ENCODE assay signal across 8 mouse cellular contexts in genomic region chr9:44708429-44708765, GRCm38 (mm10). TPM values are rescaled to one million over a fixed set of nuclear protein-coding genes. Genes with fewer than 3 reads are reported as not detected.
DNase-seq lines count a peak whose midpoint lies in the region; ATAC-seq and TF ChIP-seq lines count a peak whose summit lies in the region.

No protein-coding gene starts in this region.

- WGBS in hindbrain, embryonic 14.5 days: 3% methylated on average over 23 of the region's 24 CpGs
- 9% methylated on average over 23 of the region's 24 CpGs for WGBS in liver, adult 2 months
- 12% methylated on average over 21 of the region's 24 CpGs for WGBS in midbrain, embryonic 16.5 days
- 11% methylated on average over 24 of the region's 24 CpGs for WGBS in thymus, adult 2 months

- TF ChIP-seq POLR2A in liver, adult 2 months (IDR thresholded peaks at IDR 0.05; ENCODE audit: extremely low read depth, insufficient read depth, low read length): no peak
- no peak for TF ChIP-seq POLR2A in thymus, adult 2 months (IDR thresholded peaks at IDR 0.05; ENCODE audit: control insufficient read depth, extremely low read depth, insufficient read depth, low read length, poor library complexity)

- no peaks in the 10 kb centered on the region for H3K27me3 ChIP-seq in hindbrain, embryonic 14.5 days (ENCODE audit: control insufficient read depth, insufficient read depth, low read length)
- H3K27me3 ChIP-seq in liver, adult 2 months (ENCODE audit: control insufficient read depth, insufficient read depth, low read length): no peaks in the 10 kb centered on the region
- H3K27me3 ChIP-seq in midbrain, embryonic 16.5 days (ENCODE audit: control insufficient read depth, insufficient read depth, low read depth, low read length): no peaks in the 10 kb centered on the region
- H3K27me3 ChIP-seq in thymus, adult 2 months (ENCODE audit: control insufficient read depth, insufficient read depth, low read length): no peaks in the 10 kb centered on the region

- H3K9me3 ChIP-seq in ES-E14 (ENCODE audit: control insufficient read depth, insufficient read depth, low read depth, low read length): no peaks in the 10 kb centered on the region
- no peaks in the 10 kb centered on the region for H3K9me3 ChIP-seq in hindbrain, embryonic 14.5 days (ENCODE audit: control insufficient read depth, low read length)
- no peaks in the 10 kb centered on the region for H3K9me3 ChIP-seq in midbrain, embryonic 16.5 days (replicated peaks; ENCODE audit: control insufficient read depth, low read length, poor library complexity, severe bottlenecking)

- peak overlapping the region; percentile 63 to 65 for H3K4me3 ChIP-seq in ES-E14 (ENCODE audit: insufficient read depth in 1 of 2, low read depth in 1 of 2, low read length in 2 of 2, poor library complexity in 1 of 2, severe bottlenecking in 1 of 2)
- peak overlapping the region; percentile 15 for H3K4me3 ChIP-seq in hindbrain, embryonic 14.5 days (replicated peaks; ENCODE audit: low read length)
- H3K4me3 ChIP-seq in liver, adult 2 months (ENCODE audit: insufficient read depth, low read depth, low read length): peak overlapping the region; percentile 69
- H3K4me3 ChIP-seq in midbrain, embryonic 16.5 days (ENCODE audit: low read depth, low read length): no peak overlapping the region; the same call in 1 of the 2 replicates
- peak overlapping the region; percentile 50 for H3K4me3 ChIP-seq in thymus, adult 2 months (ENCODE audit: control insufficient read depth, insufficient read depth, low read length)

- in situ Hi-C loops in ES-E14 (cut with MboI; ENCODE audit: low sequenced_read_pairs in 2 of 2, unreplicated experiment in 2 of 2): no loop called here

- peak overlapping the region; percentile 55 for H3K9ac ChIP-seq in ES-E14 (ENCODE audit: insufficient read depth, low read depth, low read length, poor library complexity, severe bottlenecking)
- H3K9ac ChIP-seq in hindbrain, embryonic 14.5 days: peak overlapping the region; percentile 35
- peak overlapping the region; percentile 65 for H3K9ac ChIP-seq in liver, adult 2 months (ENCODE audit: low read depth, low read length)
- H3K9ac ChIP-seq in midbrain, embryonic 16.5 days (ENCODE audit: low read depth, low read length): no peak overlapping the region

- TF ChIP-seq CTCF in liver, adult 2 months (IDR thresholded peaks at IDR 0.05; ENCODE audit: low read depth, low read length): peak; percentile 46; the same call in 1 of the 2 replicates
- 0 out of 2 replicates have a peak, but pooled peaks have one; percentile 48 for TF ChIP-seq CTCF in thymus, adult 2 months (IDR thresholded peaks at IDR 0.05; ENCODE audit: borderline replicate concordance, control insufficient read depth, extremely low read depth, insufficient read depth, low read length, poor library complexity)

- H3K27ac ChIP-seq in ES-E14 (ENCODE audit: insufficient read depth, low read depth, low read length, poor library complexity, severe bottlenecking): no peak overlapping the region
- H3K27ac ChIP-seq in hindbrain, embryonic 14.5 days: no peak overlapping the region
- H3K27ac ChIP-seq in liver, adult 2 months (replicated peaks; ENCODE audit: insufficient read depth, low read depth, low read length): peak overlapping the region; percentile 47
- H3K27ac ChIP-seq in midbrain, embryonic 16.5 days (ENCODE audit: low read length): no peak overlapping the region
- no peak overlapping the region for H3K27ac ChIP-seq in thymus, adult 2 months (ENCODE audit: control insufficient read depth, insufficient read depth, low read length)

- H3K79me2 ChIP-seq in liver, adult 2 months (ENCODE audit: control insufficient read depth, insufficient read depth, low read length): no peaks in the 10 kb centered on the region

- no peaks in the 10 kb centered on the region; the same call in 1 of the 2 replicates for H3K36me3 ChIP-seq in ES-E14 (ENCODE audit: control insufficient read depth, insufficient read depth, low read length, poor library complexity, severe bottlenecking)
- H3K36me3 ChIP-seq in hindbrain, embryonic 14.5 days (replicated peaks; ENCODE audit: control insufficient read depth, insufficient read depth): peaks cover 80% of the 10 kb centered on the region
- H3K36me3 ChIP-seq in liver, adult 2 months (ENCODE audit: control insufficient read depth, insufficient read depth, low read length): no peaks in the 10 kb centered on the region
- peaks cover 22% of the 10 kb centered on the region for H3K36me3 ChIP-seq in midbrain, embryonic 16.5 days (ENCODE audit: control insufficient read depth, insufficient read depth, low read length)
- no peaks in the 10 kb centered on the region for H3K36me3 ChIP-seq in thymus, adult 2 months (ENCODE audit: control insufficient read depth, insufficient read depth, low read length)

- peak; percentile 32; the same call in 1 of the 2 replicates for ATAC-seq in hindbrain, embryonic 14.5 days (ENCODE audit: low FRiP score)
- peak; percentile 43 for ATAC-seq in midbrain, embryonic 16.5 days

- H3K4me1 ChIP-seq in ES-E14 (ENCODE audit: control insufficient read depth in 2 of 2, insufficient read depth in 2 of 2, low read length in 2 of 2, poor library complexity in 1 of 2): peaks cover 0 to 12% of the 10 kb centered on the region in 2 experiments; a peak in 1 of 4 replicates
- peaks cover 15% of the 10 kb centered on the region for H3K4me1 ChIP-seq in hindbrain, embryonic 14.5 days (replicated peaks; ENCODE audit: control insufficient read depth, insufficient read depth, low read length)
- H3K4me1 ChIP-seq in liver, adult 2 months (ENCODE audit: control insufficient read depth, insufficient read depth, low read length): peaks cover 7% of the 10 kb centered on the region; the same call in 1 of the 2 replicates
- H3K4me1 ChIP-seq in midbrain, embryonic 16.5 days (ENCODE audit: control insufficient read depth, insufficient read depth, low read length): peaks cover 13% of the 10 kb centered on the region; the same call in 1 of the 2 replicates
- H3K4me1 ChIP-seq in thymus, adult 2 months (replicated peaks; ENCODE audit: control insufficient read depth, insufficient read depth, low read length): peaks cover 16% of the 10 kb centered on the region

- DNase-seq in ES-E14 (ENCODE audit: low read depth, low spot score): no peak
- DNase-seq in brain, adult 2 months (ENCODE audit: low read depth, low spot score): peak; percentile 59
- peak; percentile 79 to 84 for DNase-seq in gastrocnemius, adult 8-10 months (ENCODE audit: low spot score in 2 of 2)
- DNase-seq in hindbrain, embryonic 14.5 days (ENCODE audit: low spot score): no peak
- DNase-seq in liver, adult 2 months (ENCODE audit: extremely low read depth, low read depth, low spot score): peak; percentile 50
- peak; percentile 75 for DNase-seq in thymus, adult 2 months
- DNase-seq in layer of hippocampus, adult 8-10 months (ENCODE audit: low spot score in 2 of 2): no peak

- H3K4me2 ChIP-seq in hindbrain, embryonic 14.5 days (replicated peaks): peak overlapping the region; percentile 49
- peak overlapping the region; percentile 35 for H3K4me2 ChIP-seq in midbrain, embryonic 16.5 days (ENCODE audit: low read length)

TF ChIP-seq in ES-E14, 5 proteins besides CTCF, POLR2A, EP300 and RAD21:
- TF ChIP-seq ZNF384 (IDR thresholded peaks at IDR 0.05; ENCODE audit: low read depth, low read length): no peak
- TF ChIP-seq ZC3H11A (IDR thresholded peaks at IDR 0.05; ENCODE audit: borderline replicate concordance, low read depth, low read length): no peak
- TF ChIP-seq HCFC1 (IDR thresholded peaks at IDR 0.05; ENCODE audit: borderline replicate concordance, insufficient read depth, low read length): no peak
- no peak for TF ChIP-seq MAFK (IDR thresholded peaks at IDR 0.05; ENCODE audit: insufficient read depth, low read depth, low read length)
- no peak for TF ChIP-seq CHD2 (IDR thresholded peaks at IDR 0.05; ENCODE audit: low read depth, low read length)

RNA-seq across cellular contexts. Expression of gene Phldb1, which starts 26.6 kb away (rescaled TPM):
- total RNA-seq in ES-E14 (2012; rRNA removed): 25.8 and 44.0 TPM in 2 replicates
- total RNA-seq in gastrocnemius, adult 8-10 months (2022): 10 to 100 TPM; 20.0 to 33.0 (median 32.5) TPM
- 41.9 and 46.4 TPM in 2 replicates for polyA plus RNA-seq in hindbrain, embryonic 14.5 days (2014; fragmentation: Nextera tagmentation; extraction: Ambion mirVana)
- total RNA-seq in liver, adult 2 months (2014; rRNA removed): 2.2 and 4.6 TPM in 2 replicates
- 2.6 and 5.9 TPM in 2 replicates for polyA plus RNA-seq in liver, adult 2 months (2012; rRNA removed)
- polyA plus RNA-seq in midbrain, embryonic 16.5 days (2015; fragmentation: Nextera tagmentation; extraction: Ambion mirVana): 48.1 and 51.7 TPM in 2 replicates
- polyA plus RNA-seq in thymus, adult 2 months (2012; rRNA removed): 16.5 and 27.3 TPM in 2 replicates
- 100 to 1,000 TPM in 2 of 4 experiments, 10 to 100 TPM in 2; 84.1 to 114 (median 102) TPM for total RNA-seq in layer of hippocampus, adult 8-10 months (2022)

RNA-seq across cellular contexts. Expression of gene Treh, which starts 35.4 kb away (rescaled TPM):
- not detected in 2 replicates for total RNA-seq in ES-E14 (2012; rRNA removed)
- total RNA-seq in gastrocnemius, adult 8-10 months (2022): not detected
- polyA plus RNA-seq in hindbrain, embryonic 14.5 days (2014; fragmentation: Nextera tagmentation; extraction: Ambion mirVana): not detected in 2 replicates
- 0.34 and 0.37 TPM in 2 replicates for total RNA-seq in liver, adult 2 months (2014; rRNA removed)
- polyA plus RNA-seq in liver, adult 2 months (2012; rRNA removed): 0.15 and 0.17 TPM in 2 replicates
- not detected in 2 replicates for polyA plus RNA-seq in midbrain, embryonic 16.5 days (2015; fragmentation: Nextera tagmentation; extraction: Ambion mirVana)
- polyA plus RNA-seq in thymus, adult 2 months (2012; rRNA removed): 0.15 and 0.29 TPM in 2 replicates
- not detected for total RNA-seq in layer of hippocampus, adult 8-10 months (2022)

RNA-seq across cellular contexts. Expression of gene Arcn1, which starts 59.2 kb away (rescaled TPM):
- total RNA-seq in ES-E14 (2012; rRNA removed): 46.4 and 72.3 TPM in 2 replicates
- 10 to 100 TPM; 73.3 to 85.5 (median 80.4) TPM for total RNA-seq in gastrocnemius, adult 8-10 months (2022)
- polyA plus RNA-seq in hindbrain, embryonic 14.5 days (2014; fragmentation: Nextera tagmentation; extraction: Ambion mirVana): 148 and 169 TPM in 2 replicates
- total RNA-seq in liver, adult 2 months (2014; rRNA removed): 94.1 and 98.6 TPM in 2 replicates
- polyA plus RNA-seq in liver, adult 2 months (2012; rRNA removed): 32.0 and 33.1 TPM in 2 replicates
- 140 and 146 TPM in 2 replicates for polyA plus RNA-seq in midbrain, embryonic 16.5 days (2015; fragmentation: Nextera tagmentation; extraction: Ambion mirVana)
- polyA plus RNA-seq in thymus, adult 2 months (2012; rRNA removed): 42.0 and 43.1 TPM in 2 replicates
- 100 to 1,000 TPM in 2 of 4 experiments, 10 to 100 TPM in 2; 94.1 to 110 (median 101) TPM for total RNA-seq in layer of hippocampus, adult 8-10 months (2022)

RNA-seq across cellular contexts. Expression of gene Ift46, which starts 59.3 kb away (rescaled TPM):
- 49.1 and 64.4 TPM in 2 replicates for total RNA-seq in ES-E14 (2012; rRNA removed)
- 10 to 100 TPM; 18.0 to 33.4 (median 22.4) TPM for total RNA-seq in gastrocnemius, adult 8-10 months (2022)
- 141 and 158 TPM in 2 replicates for polyA plus RNA-seq in hindbrain, embryonic 14.5 days (2014; fragmentation: Nextera tagmentation; extraction: Ambion mirVana)
- total RNA-seq in liver, adult 2 months (2014; rRNA removed): 27.5 and 33.2 TPM in 2 replicates
- 24.3 and 33.5 TPM in 2 replicates for polyA plus RNA-seq in liver, adult 2 months (2012; rRNA removed)
- 188 and 193 TPM in 2 replicates for polyA plus RNA-seq in midbrain, embryonic 16.5 days (2015; fragmentation: Nextera tagmentation; extraction: Ambion mirVana)
- 35.1 and 42.2 TPM in 2 replicates for polyA plus RNA-seq in thymus, adult 2 months (2012; rRNA removed)
- 10 to 100 TPM; 67.4 to 77.6 (median 70.5) TPM for total RNA-seq in layer of hippocampus, adult 8-10 months (2022)

Comparison
In these comparisons a context has a peak if more than half of its experiments do, and no peak if none do; other contexts are left out.
1. DNase-seq: peak in brain, adult 2 months (single experiment), gastrocnemius, adult 8-10 months (2 of 2), liver, adult 2 months (single experiment) and thymus, adult 2 months (single experiment); none in ES-E14 (single experiment), hindbrain, embryonic 14.5 days (single experiment) and layer of hippocampus, adult 8-10 months (0 of 2).